Mouse (Mus musculus) heart, postnatal 10 days (tissue): ENCODE data around the gene Rarres2. TPM values are rescaled to one million over a fixed set of nuclear protein-coding genes. Genes with fewer than 3 reads are reported as not detected.
A peak's percentile ranks its signal among the peaks of the same experiment; 100 is the strongest.
"Not testable (repeated sequence)": the region's sequence is repeated elsewhere in the genome, so short reads cannot be mapped to it uniquely, and the experiment has no call there.

ENCODE experiments used
- DNase-seq, 2 experiments: peaks; one replicate each; pipeline ENCODE4 v3.0.0; 2021
- intact Hi-C: fragments of 180-260 bp; cut with DNase I; formaldehyde crosslinking; loops from one replicate; pipeline ENCODE4 v1.15.1; 2025
- total RNA-seq, 2 experiments: library from RNA; stranded (reverse); gene quantifications; 2 replicates each; pipeline ENCODE4 v1.2.3; 2021

Rarres2 gene
- total RNA-seq, 2 experiments from 2014 or later: 86.7 to 106 TPM

GRCm38 (mm10) chr6:48545251-48545650 lies 27.3 kb downstream of the Rarres2 start:
- DNase-seq: no peak
- intact Hi-C loops: no loop called here

- intact Hi-C loops: no loop called here
- DNase-seq: no peak
These were observed 30.0 kb downstream of the Rarres2 start for GRCm38 (mm10) chr6:48542631-48543030.

GRCm38 (mm10) chr6:48541560-48542450 lies 30.8 kb downstream of the Rarres2 start:
- intact Hi-C loops: no loop called here
- DNase-seq: no peak

- intact Hi-C loops: no loop called here
- no peak for DNase-seq
These were observed 31.9 kb downstream of the Rarres2 start for GRCm38 (mm10) chr6:48540721-48541120.

GRCm38 (mm10) chr6:48539860-48540259 lies 32.7 kb downstream of the Rarres2 start:
- intact Hi-C loops: loop anchor here (2.0 to 5.0 kb wide), 3 partner anchors 103 to 363 kb away; partner anchors contain the start of gene Gimap3
- no peak for DNase-seq

GRCm38 (mm10) chr6:48538841-48539737 lies 33.5 kb downstream of the Rarres2 start:
- intact Hi-C loops: loop anchor here (2.0 to 5.0 kb wide), 3 partner anchors 104 to 362 kb away; partner anchors contain the start of gene Gimap3
- DNase-seq: peak; percentile 78 to 90

GRCm38 (mm10) chr6:48537105-48537954 lies 35.3 kb downstream of the Rarres2 start, which contains the start of gene Atp6v0e2:
Gene Atp6v0e2 (plus strand): TSS chr6:48537615.
- peak; percentile 80 to 85 for DNase-seq
- intact Hi-C loops: loop anchor here (5.0 kb wide), 2 partner anchors 235 to 360 kb away; partner anchors contain the start of gene Gimap3

GRCm38 (mm10) chr6:48536091-48536490 lies 36.5 kb downstream of the Rarres2 start:
- no peak for DNase-seq
- intact Hi-C loops: loop anchor here (5.0 kb wide), 2 partner anchors 236 to 359 kb away; partner anchors contain the start of gene Gimap3

GRCm38 (mm10) chr6:48534913-48535312 lies 37.7 kb downstream of the Rarres2 start:
- intact Hi-C loops: loop anchor here (5.0 kb wide), 2 partner anchors 237 to 358 kb away; partner anchors contain the start of gene Gimap3
- no peak for DNase-seq

GRCm38 (mm10) chr6:48533475-48533874 lies 39.1 kb downstream of the Rarres2 start:
- DNase-seq: no peak
- intact Hi-C loops: no loop called here

GRCm38 (mm10) chr6:48530862-48531261 lies 41.7 kb downstream of the Rarres2 start:
- intact Hi-C loops: no loop called here
- no peak for DNase-seq

- DNase-seq: no peak
- intact Hi-C loops: no loop called here
These were observed 42.6 kb downstream of the Rarres2 start for GRCm38 (mm10) chr6:48529871-48530440.

- intact Hi-C loops: no loop called here
- DNase-seq: no peak
These were observed 43.3 kb downstream of the Rarres2 start for GRCm38 (mm10) chr6:48529261-48529660.

- no peak for DNase-seq
- intact Hi-C loops: no loop called here
These were observed 44.7 kb downstream of the Rarres2 start for GRCm38 (mm10) chr6:48527901-48528300.

GRCm38 (mm10) chr6:48524882-48525281 lies 47.7 kb downstream of the Rarres2 start:
- DNase-seq, intact Hi-C loops: not testable (repeated sequence)
